Mouse (Mus musculus): Measurements from ENCODE around the gene Myoz1. TPM values are rescaled to one million over a fixed set of nuclear protein-coding genes. Genes with fewer than 3 reads are reported as not detected.
"Not testable (repeated sequence)": the region's sequence is repeated elsewhere in the genome, so short reads cannot be mapped to it uniquely, and the experiment has no call there.

The Myoz1 gene
- polyA plus RNA-seq, 1 experiment = not detected

- Histone ChIP-seq H3K9me3 (ENCODE audit: control insufficient read depth, low read length) (no peaks in the 10 kb centered on the region), H3K4me1 (ENCODE audit: control insufficient read depth) (peaks cover 19% of the 10 kb centered on the region), H3K4me3 (replicated peaks) (no peak overlapping the region), H3K36me3 (ENCODE audit: control insufficient read depth) (no peaks in the 10 kb centered on the region), H3K27me3 (ENCODE audit: control insufficient read depth) (no peaks in the 10 kb centered on the region)
- TF ChIP-seq TAL1 (IDR thresholded peaks at IDR 0.05; ENCODE audit: low read length) (no peak), GATA1 (IDR thresholded peaks at IDR 0.05; ENCODE audit: low read length) (no peak; the same call in 1 of the 2 replicates)
These were observed 10.8 kb downstream of the Myoz1 start for GRCm38 (mm10) chr14:20645547-20645946.

GRCm38 (mm10) chr14:20641438-20641875, 14.9 kb downstream of the Myoz1 start:
- TF ChIP-seq GATA1 (IDR thresholded peaks at IDR 0.05; ENCODE audit: low read length) (no peak), TAL1 (IDR thresholded peaks at IDR 0.05; ENCODE audit: low read length) (no peak)
- peaks cover 29% of the 10 kb centered on the region for H3K4me1 ChIP-seq (ENCODE audit: control insufficient read depth)
- peak overlapping the region; percentile 87 for H3K4me3 ChIP-seq (replicated peaks)
- H3K27me3 ChIP-seq (ENCODE audit: control insufficient read depth) = no peaks in the 10 kb centered on the region
- H3K36me3 ChIP-seq (ENCODE audit: control insufficient read depth) = no peaks in the 10 kb centered on the region
- H3K9me3 ChIP-seq (ENCODE audit: control insufficient read depth, low read length) = no peaks in the 10 kb centered on the region

GRCm38 (mm10) chr14:20640644-20641437, 15.5 kb downstream of the Myoz1 start, which contains the start of gene Usp54:
Gene Usp54 (minus strand): TSS chr14:20641063.
- Histone ChIP-seq H3K27me3 (ENCODE audit: control insufficient read depth) (no peaks in the 10 kb centered on the region), H3K4me1 (ENCODE audit: control insufficient read depth) (peaks cover 28% of the 10 kb centered on the region), H3K4me3 (replicated peaks) (peak within 1 kb of the TSS; percentile 87), H3K36me3 (ENCODE audit: control insufficient read depth) (no peaks in the 10 kb centered on the region), H3K9me3 (ENCODE audit: control insufficient read depth, low read length) (no peaks in the 10 kb centered on the region)
- TF ChIP-seq TAL1 (IDR thresholded peaks at IDR 0.05; ENCODE audit: low read length) = no peak
- TF ChIP-seq GATA1 (IDR thresholded peaks at IDR 0.05; ENCODE audit: low read length) = no peak

- Histone ChIP-seq H3K27me3 (ENCODE audit: control insufficient read depth) (no peaks in the 10 kb centered on the region), H3K36me3 (ENCODE audit: control insufficient read depth) (no peaks in the 10 kb centered on the region), H3K4me1 (ENCODE audit: control insufficient read depth) (peaks cover 32% of the 10 kb centered on the region), H3K9me3 (ENCODE audit: control insufficient read depth, low read length) (no peaks in the 10 kb centered on the region), H3K4me3 (replicated peaks) (peak overlapping the region; percentile 87)
- TF ChIP-seq GATA1 (IDR thresholded peaks at IDR 0.05; ENCODE audit: low read length) (no peak), TAL1 (IDR thresholded peaks at IDR 0.05; ENCODE audit: low read length) (no peak)
These were observed 16.3 kb downstream of the Myoz1 start for GRCm38 (mm10) chr14:20639918-20640619.

GRCm38 (mm10) chr14:20638702-20639101, 17.6 kb downstream of the Myoz1 start:
- TF ChIP-seq GATA1 (IDR thresholded peaks at IDR 0.05; ENCODE audit: low read length) (no peak), TAL1 (IDR thresholded peaks at IDR 0.05; ENCODE audit: low read length) (no peak)
- Histone ChIP-seq H3K27me3 (ENCODE audit: control insufficient read depth) (no peaks in the 10 kb centered on the region), H3K36me3 (ENCODE audit: control insufficient read depth) (no peaks in the 10 kb centered on the region), H3K4me3 (replicated peaks) (no peak overlapping the region), H3K9me3 (ENCODE audit: control insufficient read depth, low read length) (no peaks in the 10 kb centered on the region), H3K4me1 (ENCODE audit: control insufficient read depth) (peaks cover 32% of the 10 kb centered on the region)

GRCm38 (mm10) chr14:20637818-20638574, 18.3 kb downstream of the Myoz1 start:
- TF ChIP-seq GATA1 (IDR thresholded peaks at IDR 0.05; ENCODE audit: low read length) (no peak), TAL1 (IDR thresholded peaks at IDR 0.05; ENCODE audit: low read length) (no peak)
- H3K4me3 ChIP-seq (replicated peaks) = no peak overlapping the region

GRCm38 (mm10) chr14:20636968-20637367, 19.4 kb downstream of the Myoz1 start:
- peaks cover 30% of the 10 kb centered on the region for H3K4me1 ChIP-seq (ENCODE audit: control insufficient read depth)
- H3K36me3 ChIP-seq (ENCODE audit: control insufficient read depth); H3K4me3 ChIP-seq (replicated peaks); H3K9me3 ChIP-seq (ENCODE audit: control insufficient read depth, low read length); H3K27me3 ChIP-seq (ENCODE audit: control insufficient read depth): not testable (repeated sequence)

More at GRCm38 (mm10) chr14:20637818-20638574, 18.3 kb downstream of the Myoz1 start:
- Histone ChIP-seq H3K27me3 (ENCODE audit: control insufficient read depth) (no peaks in the 10 kb centered on the region), H3K9me3 (ENCODE audit: control insufficient read depth, low read length) (no peaks in the 10 kb centered on the region), H3K36me3 (ENCODE audit: control insufficient read depth) (no peaks in the 10 kb centered on the region), H3K4me1 (ENCODE audit: control insufficient read depth) (peaks cover 32% of the 10 kb centered on the region)

- TF ChIP-seq TAL1 (IDR thresholded peaks at IDR 0.05; ENCODE audit: low read length) (no peak), GATA1 (IDR thresholded peaks at IDR 0.05; ENCODE audit: low read length) (no peak)
- no peaks in the 10 kb centered on the region for H3K27me3 ChIP-seq (ENCODE audit: control insufficient read depth)
- no peak overlapping the region for H3K4me3 ChIP-seq (replicated peaks)
- H3K36me3 ChIP-seq (ENCODE audit: control insufficient read depth) = no peaks in the 10 kb centered on the region
- H3K4me1 ChIP-seq (ENCODE audit: control insufficient read depth) = peaks cover 23% of the 10 kb centered on the region
- H3K9me3 ChIP-seq (ENCODE audit: control insufficient read depth, low read length) = no peaks in the 10 kb centered on the region
These were observed 20.8 kb downstream of the Myoz1 start for GRCm38 (mm10) chr14:20635546-20635945.

GRCm38 (mm10) chr14:20631253-20631652, 25.1 kb downstream of the Myoz1 start:
- no peak overlapping the region for H3K4me3 ChIP-seq (replicated peaks)
- H3K27me3 ChIP-seq (ENCODE audit: control insufficient read depth) = no peaks in the 10 kb centered on the region
- peaks cover 8% of the 10 kb centered on the region for H3K4me1 ChIP-seq (ENCODE audit: control insufficient read depth)
- TF ChIP-seq GATA1 (IDR thresholded peaks at IDR 0.05; ENCODE audit: low read length) (no peak), TAL1 (IDR thresholded peaks at IDR 0.05; ENCODE audit: low read length) (no peak)
- H3K9me3 ChIP-seq (ENCODE audit: control insufficient read depth, low read length) = no peaks in the 10 kb centered on the region
- H3K36me3 ChIP-seq (ENCODE audit: control insufficient read depth) = no peaks in the 10 kb centered on the region
